Mouse (Mus musculus): ENCODE measurements around the gene Taf5l.

- no peak for TF ChIP-seq CTCF (IDR thresholded peaks at IDR 0.05; ENCODE audit: control insufficient read depth, insufficient read depth, low read length)
- no peak for TF ChIP-seq POLR2A (IDR thresholded peaks at IDR 0.05; ENCODE audit: borderline replicate concordance, control insufficient read depth, low read depth, low read length)
These were observed 45.3 kb upstream of the Taf5l start for GRCm38 (mm10) chr8:124066325-124067058.

All from bone marrow, adult 2 months (tissue).